Mouse (Mus musculus): ENCODE data around the gene Pop5. TPM values are rescaled to one million over a fixed set of nuclear protein-coding genes. Genes with fewer than 3 reads are reported as not detected.

The Pop5 gene
- total and polyA plus RNA-seq, 2 experiments from 2014 or later: 32.8 to 96.6 TPM

DNA sequence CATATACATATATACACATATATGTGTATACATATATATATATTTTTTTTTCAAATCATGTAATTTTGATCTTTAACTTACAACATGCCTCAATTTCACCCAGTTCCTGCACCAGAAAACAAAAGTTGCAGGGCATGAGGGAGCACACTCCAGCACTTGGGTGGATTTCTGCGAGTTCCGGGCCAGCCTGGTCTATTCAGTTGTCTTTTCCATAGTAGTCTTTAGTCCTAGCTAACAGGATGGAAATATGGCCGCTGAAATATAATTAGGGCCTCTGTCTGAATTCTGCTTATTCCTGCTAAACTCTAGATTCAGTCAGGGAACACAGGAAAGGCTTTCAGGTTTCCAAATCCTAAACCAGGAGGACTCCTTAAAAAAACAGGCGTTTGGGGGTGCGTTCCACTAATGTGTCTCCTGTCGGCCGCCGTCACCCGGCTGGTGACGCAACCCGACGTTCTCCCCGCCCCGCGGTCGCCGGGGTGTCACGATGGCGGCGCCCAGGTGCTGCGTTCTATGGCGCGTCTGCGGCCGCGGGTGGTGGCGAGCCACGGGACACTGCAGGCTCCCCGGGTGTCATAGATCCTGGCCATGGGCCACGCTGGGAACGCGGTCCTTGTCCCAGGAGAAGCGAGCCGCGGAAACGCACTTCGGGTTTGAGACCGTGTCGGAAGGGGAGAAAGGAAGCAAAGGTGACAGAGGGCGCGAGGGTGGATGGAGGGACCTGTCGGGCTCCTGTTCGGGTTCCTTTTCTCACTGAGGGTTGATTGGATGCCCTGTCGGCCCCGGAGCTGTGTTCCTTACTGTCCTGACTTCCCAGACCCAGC, 43.8 kb downstream of the Pop5 start, which contains the start of gene Coq5:
Gene Coq5, plus strand, starts transcription at position 441 of the 824 bp plus-strand sequence.
- Histone ChIP-seq H3K4me3 (ENCODE audit: low read depth, low read length) (peak within 1 kb of the TSS; percentile 85), H3K36me3 (ENCODE audit: insufficient read depth) (peaks cover 10% of the 10 kb centered on the region), H3K9ac (peak within 1 kb of the TSS; percentile 84), H3K27ac (ENCODE audit: low read depth, low read length) (peak within 1 kb of the TSS; percentile 45), H3K27me3 (ENCODE audit: insufficient read depth, low read length) (no peaks in the 10 kb centered on the region), H3K4me2 (ENCODE audit: low read depth) (peak within 1 kb of the TSS; percentile 73), H3K4me1 (ENCODE audit: insufficient read depth) (peaks cover 5% of the 10 kb centered on the region; the same call in 1 of the 2 replicates), H3K9me3 (ENCODE audit: low read length) (no peaks in the 10 kb centered on the region)
- TF ChIP-seq CTCF (IDR thresholded peaks at IDR 0.05; ENCODE audit: low read depth): no peak
- DNase-seq (peak; percentile 92), ATAC-seq (peak; percentile 95)
- 4% methylated on average over 44 of the region's 45 CpGs for WGBS

DNA sequence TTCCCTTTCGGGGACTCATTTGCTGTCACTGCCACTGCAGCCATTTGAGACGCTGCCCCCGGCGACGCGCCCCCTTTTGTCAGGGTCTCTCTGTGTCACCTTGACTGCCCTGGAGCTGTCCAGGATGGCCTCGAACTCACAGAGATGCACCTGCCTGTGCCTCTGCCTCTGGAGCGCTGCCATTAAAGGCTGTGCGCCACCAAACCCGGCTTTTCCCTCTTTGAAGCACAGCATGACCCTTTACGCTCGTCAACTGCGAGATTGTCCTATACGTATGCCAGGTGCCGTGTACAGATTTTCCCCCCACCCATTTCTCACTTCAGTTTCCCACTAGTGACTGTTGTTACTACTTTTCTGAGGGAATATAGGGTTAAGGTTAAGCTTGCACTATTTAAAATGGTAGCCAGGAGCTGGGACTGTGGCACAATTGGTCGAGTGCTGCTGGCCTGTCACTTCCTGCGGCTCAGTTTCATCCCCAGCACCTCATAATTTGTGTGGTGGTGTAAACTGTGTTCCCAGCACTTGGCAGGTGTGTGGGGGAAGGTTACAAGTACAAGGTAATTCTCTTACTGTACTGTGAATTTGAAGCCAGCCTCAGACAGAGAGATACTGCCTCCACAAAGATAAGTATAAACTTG, 44.5 kb downstream of the Pop5 start:
- DNase-seq (no peak), ATAC-seq (peak; percentile 28; the same call in 1 of the 2 replicates)
- H3K4me1 ChIP-seq (ENCODE audit: insufficient read depth): peaks cover 5% of the 10 kb centered on the region; the same call in 1 of the 2 replicates

DNA sequence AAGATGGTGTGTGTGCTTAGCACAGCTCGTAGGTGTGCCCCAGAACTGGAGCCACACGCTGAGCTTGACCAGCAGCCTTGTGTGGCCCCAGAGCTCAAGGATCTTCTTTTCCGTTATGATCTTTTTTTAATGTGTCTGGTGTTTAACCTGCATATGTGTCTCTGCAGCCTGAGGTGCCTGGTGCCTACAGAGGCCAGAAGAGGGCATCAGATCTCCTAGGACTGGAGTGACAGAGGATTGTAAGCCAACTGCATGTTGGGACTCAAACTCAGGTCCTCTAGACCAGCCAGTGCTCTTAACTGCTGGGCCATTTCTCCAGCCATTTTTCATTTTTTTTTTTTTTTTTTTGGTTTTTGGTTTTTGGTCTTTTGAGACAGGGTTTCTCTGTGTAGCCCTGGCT, 49.1 kb downstream of the Pop5 start:
- ATAC-seq (no peak), DNase-seq (no peak)
- TF ChIP-seq CTCF (IDR thresholded peaks at IDR 0.05; ENCODE audit: low read depth): peak; percentile 37; the same call in 1 of the 2 replicates
- Histone ChIP-seq H3K4me3 (ENCODE audit: low read depth, low read length) (no peak overlapping the region), H3K36me3 (ENCODE audit: insufficient read depth) (peaks cover 41% of the 10 kb centered on the region), H3K4me1 (ENCODE audit: insufficient read depth) (peaks cover 5% of the 10 kb centered on the region; the same call in 1 of the 2 replicates), H3K27ac (ENCODE audit: low read depth, low read length) (no peak overlapping the region), H3K4me2 (ENCODE audit: low read depth) (no peak overlapping the region), H3K27me3 (ENCODE audit: insufficient read depth, low read length) (no peaks in the 10 kb centered on the region), H3K9me3 (ENCODE audit: low read length) (no peaks in the 10 kb centered on the region), H3K9ac (no peak overlapping the region)
- 93% methylated on average over 3 of the region's 3 CpGs for WGBS

More for the DNA sequence above, 44.5 kb downstream of the Pop5 start:
- H3K36me3 ChIP-seq (ENCODE audit: insufficient read depth): peaks cover 15% of the 10 kb centered on the region
- H3K27me3 ChIP-seq (ENCODE audit: insufficient read depth, low read length): no peaks in the 10 kb centered on the region
- peak overlapping the region; percentile 73 for H3K4me2 ChIP-seq (ENCODE audit: low read depth)
- 8% methylated on average over 17 of the region's 17 CpGs for WGBS
- H3K27ac ChIP-seq (ENCODE audit: low read depth, low read length): peak overlapping the region; percentile 45
- H3K9ac ChIP-seq: peak overlapping the region; percentile 84
- TF ChIP-seq CTCF (IDR thresholded peaks at IDR 0.05; ENCODE audit: low read depth): no peak
- no peaks in the 10 kb centered on the region for H3K9me3 ChIP-seq (ENCODE audit: low read length)
- H3K4me3 ChIP-seq (ENCODE audit: low read depth, low read length): peak overlapping the region; percentile 85

GRCm38 (mm10) chr5:115294173-115294572, 58.5 kb downstream of the Pop5 start:
- no peak overlapping the region for H3K27ac ChIP-seq (ENCODE audit: low read depth, low read length)
- no peak for DNase-seq
- H3K36me3 ChIP-seq (ENCODE audit: insufficient read depth): peaks cover 59% of the 10 kb centered on the region
- no peaks in the 10 kb centered on the region for H3K9me3 ChIP-seq (ENCODE audit: low read length)
- no peaks in the 10 kb centered on the region for H3K27me3 ChIP-seq (ENCODE audit: insufficient read depth, low read length)
- WGBS: 92% methylated on average over 8 of the region's 8 CpGs
- no peak overlapping the region for H3K4me2 ChIP-seq (ENCODE audit: low read depth)
- 0 out of 2 replicates have a peak, but pooled peaks cover 5% of the 10 kb centered on the region for H3K4me1 ChIP-seq (ENCODE audit: insufficient read depth)
- no peak for ATAC-seq
- no peak overlapping the region for H3K4me3 ChIP-seq (ENCODE audit: low read depth, low read length)
- H3K9ac ChIP-seq: no peak overlapping the region
- TF ChIP-seq CTCF (IDR thresholded peaks at IDR 0.05; ENCODE audit: low read depth): peak; percentile 26; the same call in 1 of the 2 replicates

Other genes starting within 250 kb of the Pop5 start
- 79.1 and 114 TPM in 2 replicates for gene Sppl3, start 224.7 kb upstream of the Pop5 start, total RNA-seq (2014; rRNA removed)
- 36.0 and 43.5 TPM in 2 replicates for gene Sppl3, start 224.7 kb upstream of the Pop5 start, polyA plus RNA-seq (2015; fragmentation: Nextera tagmentation; extraction: Ambion mirVana)
- not detected in 2 replicates for gene Gm10401, start 137.5 kb upstream of the Pop5 start, total RNA-seq (2014; rRNA removed)
- 32.5 and 44.0 TPM in 2 replicates for gene Gm10401, start 137.5 kb upstream of the Pop5 start, polyA plus RNA-seq (2015; fragmentation: Nextera tagmentation; extraction: Ambion mirVana)
- gene Acads, start 116.5 kb upstream of the Pop5 start, total RNA-seq (2014; rRNA removed): 11.8 and 13.9 TPM in 2 replicates
- gene Acads, start 116.5 kb upstream of the Pop5 start, polyA plus RNA-seq (2015; fragmentation: Nextera tagmentation; extraction: Ambion mirVana): 12.1 and 12.5 TPM in 2 replicates
- 24.7 and 27.2 TPM in 2 replicates for gene Unc119b, start 100.9 kb upstream of the Pop5 start, total RNA-seq (2014; rRNA removed)
- 17.4 and 20.3 TPM in 2 replicates for gene Unc119b, start 100.9 kb upstream of the Pop5 start, polyA plus RNA-seq (2015; fragmentation: Nextera tagmentation; extraction: Ambion mirVana)
- 49.9 and 58.6 TPM in 2 replicates for gene Mlec, start 77.7 kb upstream of the Pop5 start, total RNA-seq (2014; rRNA removed)
- 8.4 and 15.7 TPM in 2 replicates for gene Mlec, start 77.7 kb upstream of the Pop5 start, polyA plus RNA-seq (2015; fragmentation: Nextera tagmentation; extraction: Ambion mirVana)
- 28.1 and 31.5 TPM in 2 replicates for gene Cabp1, start 41.5 kb upstream of the Pop5 start, total RNA-seq (2014; rRNA removed)
- 12.6 and 19.4 TPM in 2 replicates for gene Cabp1, start 41.5 kb upstream of the Pop5 start, polyA plus RNA-seq (2015; fragmentation: Nextera tagmentation; extraction: Ambion mirVana)
- gene Rnf10, start 37.1 kb downstream of the Pop5 start, total RNA-seq (2014; rRNA removed): 91.4 and 106 TPM in 2 replicates
- 150 and 169 TPM in 2 replicates for gene Rnf10, start 37.1 kb downstream of the Pop5 start, polyA plus RNA-seq (2015; fragmentation: Nextera tagmentation; extraction: Ambion mirVana)
- 35.9 and 41.7 TPM in 2 replicates for gene Coq5, start 43.8 kb downstream of the Pop5 start, total RNA-seq (2014; rRNA removed)
- 40.7 and 45.2 TPM in 2 replicates for gene Coq5, start 43.8 kb downstream of the Pop5 start, polyA plus RNA-seq (2015; fragmentation: Nextera tagmentation; extraction: Ambion mirVana)
- 259 and 351 TPM in 2 replicates for gene Dynll1, start 65.2 kb downstream of the Pop5 start, total RNA-seq (2014; rRNA removed)
- 1,192 and 1,422 TPM in 2 replicates for gene Dynll1, start 65.2 kb downstream of the Pop5 start, polyA plus RNA-seq (2015; fragmentation: Nextera tagmentation; extraction: Ambion mirVana)
- 43.7 and 49.9 TPM in 2 replicates for gene Srsf9, start 91.3 kb downstream of the Pop5 start, total RNA-seq (2014; rRNA removed)
- gene Srsf9, start 91.3 kb downstream of the Pop5 start, polyA plus RNA-seq (2015; fragmentation: Nextera tagmentation; extraction: Ambion mirVana): 112 and 117 TPM in 2 replicates
- gene Gatc, start 105.3 kb downstream of the Pop5 start, total RNA-seq (2014; rRNA removed): 21.8 and 25.5 TPM in 2 replicates
- 34.8 and 40.2 TPM in 2 replicates for gene Gatc, start 105.3 kb downstream of the Pop5 start, polyA plus RNA-seq (2015; fragmentation: Nextera tagmentation; extraction: Ambion mirVana)
- 17.3 and 22.8 TPM in 2 replicates for gene Triap1, start 105.4 kb downstream of the Pop5 start, total RNA-seq (2014; rRNA removed)
- gene Triap1, start 105.4 kb downstream of the Pop5 start, polyA plus RNA-seq (2015; fragmentation: Nextera tagmentation; extraction: Ambion mirVana): 60.5 and 68.0 TPM in 2 replicates
- gene Cox6a1, start 113.1 kb downstream of the Pop5 start, total RNA-seq (2014; rRNA removed): 628 and 701 TPM in 2 replicates
- 1,510 and 1,858 TPM in 2 replicates for gene Cox6a1, start 113.1 kb downstream of the Pop5 start, polyA plus RNA-seq (2015; fragmentation: Nextera tagmentation; extraction: Ambion mirVana)
- 53.8 and 65.9 TPM in 2 replicates for gene Msi1, start 193.8 kb downstream of the Pop5 start, total RNA-seq (2014; rRNA removed)
- 48.2 and 49.9 TPM in 2 replicates for gene Msi1, start 193.8 kb downstream of the Pop5 start, polyA plus RNA-seq (2015; fragmentation: Nextera tagmentation; extraction: Ambion mirVana)
- not detected in 2 replicates for gene Pla2g1b, start 230.4 kb downstream of the Pop5 start, total RNA-seq (2014; rRNA removed)
- not detected in 2 replicates for gene Pla2g1b, start 230.4 kb downstream of the Pop5 start, polyA plus RNA-seq (2015; fragmentation: Nextera tagmentation; extraction: Ambion mirVana)
- gene Sirt4, start 248.9 kb downstream of the Pop5 start, total RNA-seq (2014; rRNA removed): 34.5 and 36.3 TPM in 2 replicates
- 18.3 and 18.8 TPM in 2 replicates for gene Sirt4, start 248.9 kb downstream of the Pop5 start, polyA plus RNA-seq (2015; fragmentation: Nextera tagmentation; extraction: Ambion mirVana)